Mouse (Mus musculus): ENCODE measurements around the gene Sash3. TPM values are rescaled to one million over a fixed set of nuclear protein-coding genes. Genes with fewer than 3 reads are reported as not detected.

Sash3 gene
- polyA plus RNA-seq (2012; rRNA removed), result 11.5 and 14.6 TPM in 2 replicates

DNA sequence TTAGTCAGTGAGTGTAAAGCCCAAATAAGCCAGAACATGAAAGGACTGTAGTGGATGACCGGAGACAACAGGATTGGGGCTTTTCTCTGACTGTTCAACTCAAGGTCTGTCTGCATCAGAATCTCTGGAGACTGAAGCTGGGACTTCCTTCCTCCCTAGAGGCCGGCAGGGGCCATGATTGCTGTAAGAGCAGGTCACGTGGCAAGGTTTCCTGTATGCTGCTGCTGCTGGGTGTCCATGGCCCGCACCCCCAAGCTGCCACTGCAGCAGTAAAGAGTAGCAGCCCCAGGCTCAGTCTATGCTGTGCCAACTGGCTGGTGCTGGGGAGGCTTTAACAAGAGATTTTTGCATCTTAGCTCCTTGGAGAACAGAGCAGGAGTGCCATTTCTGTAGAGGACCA is at the start of gene Sash3:
Gene Sash3, plus strand, starts transcription at position 175 of the 400 bp plus-strand sequence.
- H3K4me3 ChIP-seq (replicated peaks; ENCODE audit: extremely low read depth, low read depth, low read length), result peak within 1 kb of the TSS; percentile 25
- 64% methylated on average over 4 of the region's 4 CpGs for WGBS
- no peaks in the 10 kb centered on the region; the same call in 1 of the 2 replicates for H3K4me1 ChIP-seq (ENCODE audit: control insufficient read depth, insufficient read depth, low read length)
- no peak for DNase-seq
- no peak for TF ChIP-seq CTCF (IDR thresholded peaks at IDR 0.05; ENCODE audit: insufficient read depth, low read length)
- TF ChIP-seq POLR2A (IDR thresholded peaks at IDR 0.05; ENCODE audit: borderline replicate concordance, extremely low read depth, low read depth, low read length), result no peak

DNA sequence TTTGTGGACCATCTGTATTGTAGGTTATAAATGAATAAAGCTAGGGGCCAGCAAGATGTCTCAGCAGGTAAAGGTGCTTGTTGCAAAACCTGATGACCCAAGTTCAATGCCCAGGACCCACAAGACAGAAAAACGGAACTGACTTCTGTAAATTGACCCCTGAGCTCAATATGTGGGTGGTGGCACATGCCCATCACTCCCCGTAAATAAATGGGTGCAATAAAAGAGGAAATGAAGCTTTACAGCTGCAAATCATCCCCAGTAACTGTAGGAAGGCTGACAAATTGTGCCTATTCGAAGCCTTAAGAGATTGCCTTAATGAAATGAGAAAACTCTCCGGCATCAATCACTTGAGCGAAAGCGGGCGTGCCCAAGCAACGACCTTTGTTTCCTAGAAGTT is 49.7 kb upstream of the Sash3 start:
- 72% methylated on average over 8 of the region's 8 CpGs for WGBS
- Histone ChIP-seq H3K4me1 (ENCODE audit: control insufficient read depth, insufficient read depth, low read length) (no peaks in the 10 kb centered on the region), H3K4me3 (replicated peaks; ENCODE audit: extremely low read depth, low read depth, low read length) (no peak overlapping the region)
- TF ChIP-seq CTCF (IDR thresholded peaks at IDR 0.05; ENCODE audit: insufficient read depth, low read length) (no peak), POLR2A (IDR thresholded peaks at IDR 0.05; ENCODE audit: borderline replicate concordance, extremely low read depth, low read depth, low read length) (no peak)
- DNase-seq, result no peak

DNA sequence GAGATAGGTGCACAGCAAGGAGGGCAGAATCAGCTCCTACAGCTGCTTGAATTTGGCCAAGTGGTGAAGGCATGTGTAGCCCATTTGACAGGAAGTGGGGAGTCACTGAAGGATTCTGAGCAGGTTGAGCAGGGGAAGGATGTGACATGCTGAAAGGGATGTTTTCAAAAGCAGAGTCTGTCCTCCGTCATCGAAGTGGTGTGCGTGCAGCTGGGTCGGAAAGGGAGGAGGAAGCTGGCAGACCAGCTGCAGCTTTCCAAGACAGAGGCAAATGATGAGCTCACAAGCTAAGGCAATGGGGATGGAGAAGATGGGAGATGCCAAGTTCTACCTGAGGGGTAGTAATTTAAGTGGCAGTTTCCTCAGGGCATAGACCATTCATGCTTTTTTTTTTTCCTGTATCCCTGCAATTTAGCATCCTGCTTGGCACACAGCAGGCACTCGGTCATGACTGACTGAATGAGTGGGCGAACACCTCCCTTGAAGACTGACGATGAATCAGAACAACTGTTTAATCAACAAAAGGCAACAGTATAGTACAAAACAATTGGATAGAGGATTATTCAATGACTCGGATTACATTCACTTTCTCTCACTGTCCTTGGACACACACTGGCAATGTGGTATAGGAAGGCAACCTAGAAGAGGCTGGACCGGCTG is 47.6 kb upstream of the Sash3 start:
- Histone ChIP-seq H3K4me3 (replicated peaks; ENCODE audit: extremely low read depth, low read depth, low read length) (no peak overlapping the region), H3K4me1 (ENCODE audit: control insufficient read depth, insufficient read depth, low read length) (no peaks in the 10 kb centered on the region)
- DNase-seq, result no peak
- WGBS, result 71% methylated on average over 9 of the region's 9 CpGs
- no peak for TF ChIP-seq CTCF (IDR thresholded peaks at IDR 0.05; ENCODE audit: insufficient read depth, low read length)
- TF ChIP-seq POLR2A (IDR thresholded peaks at IDR 0.05; ENCODE audit: borderline replicate concordance, extremely low read depth, low read depth, low read length), result no peak

DNA sequence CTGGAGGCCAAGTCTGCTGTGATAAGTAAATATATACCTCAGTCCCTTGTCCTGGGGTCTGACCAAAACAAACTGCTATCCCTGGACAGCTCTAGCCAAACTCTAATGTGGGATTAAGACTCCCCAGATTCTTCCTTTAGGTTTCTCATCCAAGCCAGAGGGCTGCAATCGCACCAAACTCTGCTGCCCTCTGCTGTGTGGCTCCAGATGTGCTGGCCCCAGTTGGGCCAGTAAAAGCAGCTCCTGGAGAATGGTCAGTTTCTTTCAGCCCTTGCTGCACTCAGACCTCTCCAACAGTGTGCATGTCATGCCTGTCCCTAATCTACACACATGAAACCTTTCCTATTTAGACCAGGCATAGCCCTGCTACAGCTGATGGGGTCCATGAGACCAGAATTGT is 46.4 kb upstream of the Sash3 start:
- Histone ChIP-seq H3K4me1 (ENCODE audit: control insufficient read depth, insufficient read depth, low read length) (no peaks in the 10 kb centered on the region), H3K4me3 (replicated peaks; ENCODE audit: extremely low read depth, low read depth, low read length) (no peak overlapping the region)
- TF ChIP-seq POLR2A (IDR thresholded peaks at IDR 0.05; ENCODE audit: borderline replicate concordance, extremely low read depth, low read depth, low read length) (no peak), CTCF (IDR thresholded peaks at IDR 0.05; ENCODE audit: insufficient read depth, low read length) (peak; percentile 48)
- no peak for DNase-seq
- 40% methylated on average over 1 of the region's 1 CpGs for WGBS

DNA sequence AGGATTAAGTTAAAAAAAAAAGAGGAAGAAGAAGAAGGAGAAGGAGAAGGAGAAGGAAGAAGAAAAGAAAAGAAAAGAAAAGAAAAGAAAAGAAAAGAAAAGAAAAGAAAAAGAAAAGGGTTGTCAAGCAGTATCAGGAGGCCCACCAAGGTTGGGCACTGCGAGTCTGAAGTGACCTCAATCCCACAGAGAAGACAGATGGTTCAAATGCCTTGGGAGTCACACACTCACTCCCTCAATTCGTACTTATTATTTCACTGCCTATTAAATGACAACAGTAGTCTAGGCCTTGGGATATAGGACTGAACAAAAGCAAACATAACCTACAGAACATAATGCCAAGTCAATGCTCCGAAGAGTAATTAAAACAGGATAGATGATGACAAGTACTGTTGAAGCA is 43.0 kb upstream of the Sash3 start:
- DNase-seq, result no peak
- 87% methylated on average over 3 of the region's 3 CpGs for WGBS
- Histone ChIP-seq H3K4me1 (ENCODE audit: control insufficient read depth, insufficient read depth, low read length) (no peaks in the 10 kb centered on the region; the same call in 1 of the 2 replicates), H3K4me3 (replicated peaks; ENCODE audit: extremely low read depth, low read depth, low read length) (no peak overlapping the region)
- no peak for TF ChIP-seq POLR2A (IDR thresholded peaks at IDR 0.05; ENCODE audit: borderline replicate concordance, extremely low read depth, low read depth, low read length)

DNA sequence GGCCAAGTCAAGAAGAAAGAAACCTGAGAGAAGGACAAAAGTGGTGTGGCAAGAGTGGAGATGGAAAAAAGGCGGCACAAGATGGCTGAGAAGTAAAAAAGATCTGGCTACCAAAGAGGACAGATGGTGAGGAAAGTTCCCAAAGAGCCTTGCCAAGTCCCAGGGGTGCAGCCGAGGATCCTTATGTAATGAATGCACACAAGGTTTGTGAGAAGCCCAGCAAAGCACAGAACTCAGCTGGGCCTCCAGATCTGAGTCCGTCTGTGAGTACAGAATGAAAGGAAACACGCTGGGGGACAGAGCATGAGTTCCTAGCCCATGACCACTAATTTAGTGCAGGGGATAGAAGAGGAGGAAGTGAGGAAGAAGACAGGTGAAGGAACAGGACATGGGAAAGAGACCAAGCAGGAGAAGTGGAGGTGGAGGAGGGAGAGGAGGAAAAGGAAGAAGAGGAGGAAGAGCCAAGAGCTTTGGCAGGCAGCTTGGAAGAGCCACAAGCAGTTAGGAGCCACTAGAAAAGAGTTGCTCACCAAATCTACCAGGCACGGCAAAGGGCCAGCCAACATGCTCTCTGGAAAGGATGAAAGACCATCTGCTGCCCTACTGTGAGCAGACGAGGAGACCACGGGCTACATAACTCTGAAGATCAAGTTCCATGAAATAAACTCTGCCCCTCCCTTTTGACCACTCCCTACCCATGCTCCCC is 41.3 kb upstream of the Sash3 start:
- Histone ChIP-seq H3K4me1 (ENCODE audit: control insufficient read depth, insufficient read depth, low read length) (no peaks in the 10 kb centered on the region; the same call in 1 of the 2 replicates), H3K4me3 (replicated peaks; ENCODE audit: extremely low read depth, low read depth, low read length) (no peak overlapping the region)
- DNase-seq, result no peak
- WGBS, result 72% methylated on average over 7 of the region's 7 CpGs
- TF ChIP-seq CTCF (IDR thresholded peaks at IDR 0.05; ENCODE audit: insufficient read depth, low read length) (no peak), POLR2A (IDR thresholded peaks at IDR 0.05; ENCODE audit: borderline replicate concordance, extremely low read depth, low read depth, low read length) (no peak)

DNA sequence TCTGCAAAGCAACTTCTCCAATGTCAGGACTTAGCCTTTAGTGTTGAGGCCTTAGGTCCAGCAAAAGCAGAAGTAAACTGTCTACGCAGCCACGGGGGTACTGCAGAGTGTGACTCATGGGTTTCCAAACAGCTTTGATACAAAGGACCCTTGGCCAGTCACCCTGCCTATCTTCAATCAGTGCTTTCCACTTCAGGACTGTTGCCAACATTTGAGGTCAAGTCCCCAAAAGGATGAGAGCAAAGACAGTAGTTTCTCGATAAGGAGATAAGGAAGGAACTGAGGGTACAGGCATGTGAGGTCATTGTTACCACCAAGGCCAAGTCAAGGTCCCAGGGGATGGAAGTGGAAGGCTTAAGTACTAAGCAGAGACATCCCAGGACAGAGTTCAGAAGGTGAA is 40.0 kb upstream of the Sash3 start:
- DNase-seq, result no peak
- WGBS, result 46% methylated on average over 3 of the region's 3 CpGs
- TF ChIP-seq CTCF (IDR thresholded peaks at IDR 0.05; ENCODE audit: insufficient read depth, low read length), result no peak
- TF ChIP-seq POLR2A (IDR thresholded peaks at IDR 0.05; ENCODE audit: borderline replicate concordance, extremely low read depth, low read depth, low read length), result no peak
- Histone ChIP-seq H3K4me1 (ENCODE audit: control insufficient read depth, insufficient read depth, low read length) (no peaks in the 10 kb centered on the region; the same call in 1 of the 2 replicates), H3K4me3 (replicated peaks; ENCODE audit: extremely low read depth, low read depth, low read length) (no peak overlapping the region)

DNA sequence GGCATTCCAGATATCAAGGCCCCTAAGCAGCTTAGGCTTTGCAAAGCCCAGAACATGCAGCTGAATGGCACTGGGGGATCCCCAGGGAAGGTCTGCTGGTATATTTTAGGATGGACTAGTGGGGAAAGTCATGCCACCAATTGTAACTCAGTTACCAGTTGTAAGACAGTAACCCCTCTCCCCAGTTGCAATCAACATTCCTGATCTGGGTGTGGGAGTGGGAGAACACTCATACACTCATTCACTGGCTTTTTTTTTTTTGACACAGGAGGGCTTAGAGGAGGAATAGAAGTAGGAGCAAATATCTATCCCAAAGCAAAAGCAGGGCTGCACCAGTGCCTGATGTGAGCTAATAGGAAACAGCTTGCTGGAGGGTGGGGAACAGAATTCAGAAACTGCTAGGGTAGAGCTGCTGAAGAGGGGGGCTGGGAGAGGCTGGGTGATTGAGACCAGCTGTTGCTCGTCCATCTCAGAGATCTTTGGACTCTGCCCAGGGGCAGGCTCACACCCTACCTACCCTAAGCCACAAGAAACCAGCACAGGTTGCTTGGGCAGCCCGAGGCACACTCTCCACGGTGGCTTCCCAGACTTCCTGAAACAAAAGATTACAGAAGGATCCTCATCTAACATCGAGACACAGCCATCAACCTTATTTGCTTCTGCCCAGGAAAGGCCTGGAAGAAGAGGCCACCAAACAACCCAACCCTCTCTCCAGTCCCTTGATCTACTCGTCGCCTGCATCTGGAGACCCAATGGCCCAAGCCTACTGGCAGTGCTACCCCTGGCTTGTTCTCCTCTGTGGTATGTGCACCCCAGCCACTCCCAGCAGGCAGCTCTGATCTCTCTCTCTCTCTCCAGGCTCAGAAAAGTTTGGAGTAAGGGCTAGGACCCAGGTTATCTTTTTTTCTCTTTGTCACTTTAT is 37.6 kb upstream of the Sash3 start, which contains the start of gene Xpnpep2:
Gene Xpnpep2, plus strand, starts transcription at position 332 of the 922 bp plus-strand sequence.
- TF ChIP-seq POLR2A (IDR thresholded peaks at IDR 0.05; ENCODE audit: borderline replicate concordance, extremely low read depth, low read depth, low read length), result no peak
- no peak for TF ChIP-seq CTCF (IDR thresholded peaks at IDR 0.05; ENCODE audit: insufficient read depth, low read length)
- H3K4me1 ChIP-seq (ENCODE audit: control insufficient read depth, insufficient read depth, low read length), result no peaks in the 10 kb centered on the region; the same call in 1 of the 2 replicates
- WGBS, result 41% methylated on average over 6 of the region's 6 CpGs
- no peak within 1 kb of the TSS for H3K4me3 ChIP-seq (replicated peaks; ENCODE audit: extremely low read depth, low read depth, low read length)
- DNase-seq, result no peak

DNA sequence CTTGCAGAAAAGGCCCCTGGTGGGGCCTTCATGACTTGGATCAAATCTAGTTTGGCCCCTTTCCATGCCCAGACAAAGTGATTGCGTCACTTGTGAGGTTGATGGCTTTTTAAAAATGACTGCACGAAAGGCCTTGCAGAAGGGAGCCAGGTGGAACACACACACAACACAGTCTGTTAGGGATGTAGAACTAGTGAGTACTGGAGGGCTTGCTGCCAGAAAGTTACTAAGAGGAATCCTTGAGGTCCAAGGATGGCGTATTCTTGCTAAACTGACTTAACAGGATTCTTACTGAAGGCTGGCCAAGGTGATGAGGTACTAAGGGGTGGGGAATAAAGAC is 37.0 kb upstream of the Sash3 start:
- no peak for DNase-seq
- TF ChIP-seq CTCF (IDR thresholded peaks at IDR 0.05; ENCODE audit: insufficient read depth, low read length) (no peak), POLR2A (IDR thresholded peaks at IDR 0.05; ENCODE audit: borderline replicate concordance, extremely low read depth, low read depth, low read length) (no peak)
- H3K4me3 ChIP-seq (replicated peaks; ENCODE audit: extremely low read depth, low read depth, low read length), result no peak overlapping the region
- no peaks in the 10 kb centered on the region; the same call in 1 of the 2 replicates for H3K4me1 ChIP-seq (ENCODE audit: control insufficient read depth, insufficient read depth, low read length)
- WGBS, result 67% methylated on average over 3 of the region's 3 CpGs

Data from lung, adult 2 months (tissue).